ENCODE assay signal across 10 mouse cellular contexts in the genomic region with DNA sequence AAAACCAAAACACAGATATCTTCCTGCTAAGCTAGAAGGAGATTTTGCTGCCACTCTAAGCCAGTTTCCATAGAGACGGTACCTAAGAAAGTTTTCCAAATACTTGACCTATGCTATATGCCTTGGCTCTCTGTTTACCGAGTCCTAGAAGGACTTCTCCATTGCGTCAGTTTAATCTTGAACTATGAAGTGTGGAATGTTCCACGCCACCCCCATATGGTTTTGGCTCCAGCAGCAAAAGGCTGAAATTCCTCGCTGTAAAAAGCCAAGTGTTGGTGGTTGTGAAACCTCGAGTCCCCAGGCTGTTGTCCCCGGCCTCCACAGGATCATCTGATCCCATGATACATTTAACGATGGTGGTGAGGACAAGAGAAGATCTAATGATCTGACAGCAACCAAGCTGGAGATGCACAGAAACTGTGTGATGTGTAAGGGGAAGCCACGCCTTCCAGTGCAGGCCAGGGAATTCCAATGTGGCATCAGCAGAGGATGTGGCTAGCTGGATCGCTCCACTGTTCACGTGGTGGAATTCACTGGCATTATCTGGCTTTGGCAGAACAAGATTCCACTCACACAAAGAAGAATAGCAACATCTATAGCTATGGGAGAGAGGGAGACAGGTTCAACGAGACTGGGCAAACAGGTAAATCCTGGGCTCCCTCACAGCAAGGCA. TPM values are rescaled to one million over a fixed set of nuclear protein-coding genes. Genes with fewer than 3 reads are reported as not detected.
DNase-seq lines count a peak whose midpoint lies in the region; ATAC-seq and TF ChIP-seq lines count a peak whose summit lies in the region.
"Had no signal": no experiment of that assay in that cellular context is flagged by ENCODE, and none has a peak within 500 bp of the region (broad histone marks: within the 10 kb centered on the region; RNA-seq: fewer than 3 reads in every experiment).

No protein-coding gene starts in this region.

- peaks cover 27% of the 10 kb centered on the region for H3K4me1 ChIP-seq in heart, embryonic 13.5 days
- peaks cover 16% of the 10 kb centered on the region; the same call in 1 of the 2 replicates for H3K4me1 ChIP-seq in lung, embryonic 14.5 days (ENCODE audit: insufficient read depth)

- no peaks in the 10 kb centered on the region for H3K79me3 ChIP-seq in C2C12 (ENCODE audit: low read depth)

- H3K36me3 ChIP-seq in C2C12 (ENCODE audit: control insufficient read depth, insufficient read depth), result no peaks in the 10 kb centered on the region
- H3K36me3 ChIP-seq in heart, embryonic 13.5 days, result no peaks in the 10 kb centered on the region
- no peaks in the 10 kb centered on the region for H3K36me3 ChIP-seq in lung, embryonic 14.5 days (ENCODE audit: insufficient read depth)

- DNase-seq in gastrocnemius, adult 18-20 months (ENCODE audit: low spot score), result peak; percentile 42
- no peak for DNase-seq in gastrocnemius, postnatal 14 days
- peak; percentile 93 for DNase-seq in lung, embryonic 14.5 days
- DNase-seq in layer of hippocampus, adult 11-12 months (ENCODE audit: low spot score), result no peak
- no peak for DNase-seq in neural tube, embryonic 10.5 days (ENCODE audit: extremely low spot score, low spot score)
- DNase-seq: cerebellum, postnatal 14 days had no signal

- WGBS in heart, embryonic 13.5 days, result 34% methylated on average over 12 of the region's 12 CpGs
- 19% methylated on average over 12 of the region's 12 CpGs for WGBS in lung, embryonic 14.5 days

- intact Hi-C loops in gastrocnemius, postnatal 14 days (cut with DNase I; ENCODE audit: low total_unique reads), result no loop called here

- no peak; the same call in 1 of the 2 replicates for ATAC-seq in heart, embryonic 13.5 days (ENCODE audit: extremely low read depth, insufficient number of reproducible peaks, low FRiP score, low TSS enrichment)
- ATAC-seq in lung, embryonic 14.5 days (ENCODE audit: insufficient read depth), result peak; percentile 96
- ATAC-seq in activated CD4-positive, CD25-positive, alpha-beta regulatory T cell, adult 4 months, result no peak

- H3ac ChIP-seq in C2C12 (ENCODE audit: control insufficient read depth, insufficient read length, low read depth), result no peak overlapping the region

- no peaks in the 10 kb centered on the region for H3K27me3 ChIP-seq in C2C12 (ENCODE audit: control insufficient read depth, insufficient read depth, insufficient read length)
- no peaks in the 10 kb centered on the region for H3K27me3 ChIP-seq in heart, embryonic 13.5 days (replicated peaks)
- no peaks in the 10 kb centered on the region for H3K27me3 ChIP-seq in lung, embryonic 14.5 days (ENCODE audit: insufficient read depth, low read length)

- H3K4me3 ChIP-seq in C2C12 (ENCODE audit: insufficient read depth, poor library complexity, severe bottlenecking), result no peak overlapping the region
- H3K4me3 ChIP-seq in heart, embryonic 13.5 days, result no peak overlapping the region
- H3K4me3 ChIP-seq in lung, embryonic 14.5 days (ENCODE audit: low read depth, low read length), result no peak overlapping the region

- H3K9ac ChIP-seq in heart, embryonic 13.5 days, result no peak overlapping the region
- no peak overlapping the region for H3K9ac ChIP-seq in lung, embryonic 14.5 days

- H3K79me2 ChIP-seq in C2C12 (ENCODE audit: control insufficient read depth, insufficient read depth), result no peaks in the 10 kb centered on the region

- H3K9me3 ChIP-seq in heart, embryonic 13.5 days, result no peaks in the 10 kb centered on the region
- no peaks in the 10 kb centered on the region for H3K9me3 ChIP-seq in lung, embryonic 14.5 days (ENCODE audit: low read depth, low read length)

- no peak for TF ChIP-seq CTCF in C2C12 (IDR thresholded peaks at IDR 0.05; ENCODE audit: control insufficient read depth, insufficient read depth, insufficient read length)
- TF ChIP-seq CTCF in lung, embryonic 14.5 days (IDR thresholded peaks at IDR 0.05; ENCODE audit: low read depth), result no peak

- H3K27ac ChIP-seq in heart, embryonic 13.5 days (replicated peaks), result peak overlapping the region; percentile 70
- peak overlapping the region; percentile 96 for H3K27ac ChIP-seq in lung, embryonic 14.5 days (ENCODE audit: low read depth)

- peak overlapping the region; percentile 7; the same call in 1 of the 2 replicates for H3K4me2 ChIP-seq in heart, embryonic 13.5 days
- peak overlapping the region; percentile 32; the same call in 1 of the 2 replicates for H3K4me2 ChIP-seq in lung, embryonic 14.5 days

TF ChIP-seq in C2C12, 6 proteins besides CTCF, POLR2A, EP300 and RAD21:
- peak; percentile 78 for TF ChIP-seq USF1 (IDR thresholded peaks at IDR 0.05; ENCODE audit: low read depth)
- peak; percentile 56 for TF ChIP-seq MAX (IDR thresholded peaks at IDR 0.05)
- peak; percentile 38 for TF ChIP-seq CEBPB (IDR thresholded peaks at IDR 0.05; ENCODE audit: low read depth)
- no peak for TF ChIP-seq MYOG (IDR thresholded peaks at IDR 0.05; ENCODE audit: control insufficient read depth, extremely low read depth, insufficient read length)
- TF ChIP-seq MYOD1 (IDR thresholded peaks at IDR 0.05; ENCODE audit: control insufficient read depth, insufficient read length, low read depth), result no peak
- no peak for TF ChIP-seq FOSL1 (IDR thresholded peaks at IDR 0.05; ENCODE audit: insufficient read depth, low read length, poor library complexity, severe bottlenecking)
TF ChIP-seq in C2C12: peak in this region for 3.

RNA-seq across cellular contexts. Expression of a gene that starts 8.8 kb away (rescaled TPM):
- total RNA-seq in gastrocnemius, adult 18-20 months (2021), result 1 to 10 TPM; 1.1 to 3.7 TPM
- 1 to 10 TPM in 1 of 2 experiments, under 1 TPM in 1; 0.47 to 5.4 TPM for total RNA-seq in gastrocnemius, postnatal 14 days (2021)
- 0.02 TPM for polyA plus RNA-seq in C2C12 (2012; fragmentation: generic; extraction: Trizol)
- polyA plus RNA-seq in heart, embryonic 13.5 days (2015; fragmentation: Nextera tagmentation; extraction: Ambion mirVana), result 0.49 and 0.57 TPM in 2 replicates
- polyA plus RNA-seq in lung, embryonic 14.5 days (2014; fragmentation: Nextera tagmentation; extraction: Ambion mirVana), result 0.71 and 1.2 TPM in 2 replicates
- polyA plus RNA-seq in activated CD4-positive, CD25-positive, alpha-beta regulatory T cell, adult 4 months (2017; shearing (Covaris generic)), result not detected

RNA-seq across cellular contexts. Expression of a gene that starts 35.4 kb away (rescaled TPM):
- total RNA-seq in gastrocnemius, adult 18-20 months (2021), result 1 to 10 TPM in 1 of 2 experiments, under 1 TPM in 1; 0.57 to 1.3 TPM
- total RNA-seq in gastrocnemius, postnatal 14 days (2021), result under 1 TPM; 0.18 to 0.47 TPM
- polyA plus RNA-seq in C2C12 (2012; fragmentation: generic; extraction: Trizol), result not detected
- polyA plus RNA-seq in heart, embryonic 13.5 days (2015; fragmentation: Nextera tagmentation; extraction: Ambion mirVana), result 0.20 TPM in 1 of 2 replicates, not detected in the other
- 0.45 and 0.53 TPM in 2 replicates for polyA plus RNA-seq in lung, embryonic 14.5 days (2014; fragmentation: Nextera tagmentation; extraction: Ambion mirVana)
- not detected for polyA plus RNA-seq in activated CD4-positive, CD25-positive, alpha-beta regulatory T cell, adult 4 months (2017; shearing (Covaris generic))
- total RNA-seq: layer of hippocampus, postnatal 14 days had no signal

Comparison
In these comparisons a context has a peak if more than half of its experiments do, and no peak if none do; other contexts are left out.
1. DNase-seq: peak in gastrocnemius, adult 18-20 months (single experiment) and lung, embryonic 14.5 days (single experiment); none in gastrocnemius, postnatal 14 days (single experiment), layer of hippocampus, adult 11-12 months (single experiment) and neural tube, embryonic 10.5 days (single experiment).